Mouse (Mus musculus) heart, embryonic 15.5 days (tissue): ENCODE results near the gene Cacna2d4. TPM values are rescaled to one million over a fixed set of nuclear protein-coding genes. Genes with fewer than 3 reads are reported as not detected.
"Not testable (repeated sequence)": the region's sequence is repeated elsewhere in the genome, so short reads cannot be mapped to it uniquely, and the experiment has no call there.

ENCODE experiments used
- ATAC-seq: fragments of 200-750 bp; cut with Nextera tagmentation; replicated peaks from 2 replicates; pipeline ENCODE4 v1.8.0; 2017; ENCODE audit warnings: low read depth, moderate TSS enrichment; ENCODE audit not compliant: insufficient number of reproducible peaks, insufficient read depth, low FRiP score
- H3K27ac ChIP-seq: fragments of 300-500 bp; sonication (generic); 2 replicates; pipeline ENCODE4 v1.5.1; 2015; ENCODE audit warnings: mild to moderate bottlenecking, inconsistent platforms
- H3K27me3 ChIP-seq: fragments of 300-500 bp; sonication (generic); 2 replicates; pipeline ENCODE4 v1.6.1; 2015; ENCODE audit warnings: inconsistent platforms
- H3K36me3 ChIP-seq: fragments of 300-500 bp; sonication (generic); 2 replicates; pipeline ENCODE4 v1.6.1; 2015; ENCODE audit warnings: mild to moderate bottlenecking, inconsistent platforms
- H3K4me1 ChIP-seq: fragments of 300-500 bp; sonication (generic); replicated peaks from 2 replicates; pipeline ENCODE4 v1.6.1; 2015; ENCODE audit warnings: inconsistent platforms
- H3K4me2 ChIP-seq: fragments of 300-500 bp; sonication (generic); 2 replicates; pipeline ENCODE4 v1.6.1; 2015; ENCODE audit warnings: inconsistent platforms, mild to moderate bottlenecking, moderate library complexity
- H3K4me3 ChIP-seq: fragments of 300-500 bp; sonication (generic); 2 replicates; pipeline ENCODE4 v1.5.1; 2015; ENCODE audit warnings: mild to moderate bottlenecking, inconsistent platforms
- H3K9ac ChIP-seq: fragments of 300-500 bp; sonication (generic); 2 replicates; pipeline ENCODE4 v1.6.1; 2015; ENCODE audit warnings: mild to moderate bottlenecking, inconsistent platforms
- H3K9me3 ChIP-seq: fragments of 300-500 bp; sonication (generic); replicated peaks from 2 replicates; pipeline ENCODE4 v1.6.1; 2016; ENCODE audit warnings: inconsistent platforms
- WGBS: fragments of 180-500 bp; shearing (Covaris S2); methylation state at CpG from one replicate; pipeline ENCODE4 v1.1.7; 2015; ENCODE audit warnings: mixed read lengths; 5-methylcytosine and 5-hydroxymethylcytosine counted together
- polyA plus RNA-seq: library from polyadenylated mRNA; unstranded; fragments of >200 nt; fragmentation: Nextera tagmentation; extraction: Ambion mirVana; gene quantifications from 2 replicates; pipeline ENCODE4 v1.2.1, GENCODE M21; 2015

The Cacna2d4 gene
- polyA plus RNA-seq, 1 experiment from 2014 or later: not detected

DNA sequence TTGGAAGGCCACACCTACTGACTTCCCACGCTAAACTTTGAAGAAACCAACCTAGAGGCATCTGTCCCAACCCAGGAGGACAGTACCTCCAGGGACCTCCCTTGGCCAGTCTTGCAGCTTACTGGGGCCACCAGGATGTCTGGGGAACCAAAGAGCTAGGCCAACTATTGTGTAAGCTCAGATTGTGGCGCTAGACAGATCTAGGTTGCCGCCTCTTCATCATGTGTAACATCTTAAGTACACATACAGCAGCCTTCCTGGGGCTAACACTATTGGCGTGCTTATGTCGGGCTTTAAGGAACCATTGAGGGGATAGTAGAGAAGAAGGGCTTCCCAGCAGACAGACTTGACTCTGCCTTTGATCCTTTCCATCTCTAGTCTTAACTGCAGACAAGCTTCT, 111.5 kb downstream of the Cacna2d4 start:
- H3K4me1 ChIP-seq: peaks cover 10% of the 10 kb centered on the region
- ATAC-seq: no peak
- no peak overlapping the region for H3K4me3 ChIP-seq
- 75% methylated on average over 5 of the region's 5 CpGs for WGBS
- H3K27me3 ChIP-seq: no peaks in the 10 kb centered on the region
- H3K36me3 ChIP-seq: no peaks in the 10 kb centered on the region
- no peak overlapping the region for H3K9ac ChIP-seq
- H3K4me2 ChIP-seq: no peak overlapping the region
- no peaks in the 10 kb centered on the region for H3K9me3 ChIP-seq
- H3K27ac ChIP-seq: no peak overlapping the region

DNA sequence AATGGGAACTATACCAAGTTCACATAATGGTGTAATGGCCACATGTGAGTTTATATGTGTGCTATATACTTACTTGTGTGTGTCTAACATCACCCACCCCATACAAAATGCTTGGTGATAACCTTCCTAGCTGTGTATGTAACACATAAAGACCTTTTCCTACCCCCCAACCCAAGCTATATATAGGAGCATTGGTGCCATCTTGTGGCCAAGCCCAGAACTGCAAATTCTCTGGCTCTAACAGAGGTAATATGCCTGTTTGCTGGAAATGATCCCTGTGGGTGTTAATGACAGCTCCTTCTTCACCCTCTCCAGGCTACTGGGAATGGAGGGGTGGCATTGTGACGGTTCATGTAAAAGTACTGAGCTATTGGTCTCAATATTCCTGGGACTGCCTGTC, 111.9 kb downstream of the Cacna2d4 start:
- Histone ChIP-seq H3K9ac (no peak overlapping the region), H3K27me3 (no peaks in the 10 kb centered on the region), H3K9me3 (no peaks in the 10 kb centered on the region), H3K4me3 (no peak overlapping the region), H3K4me1 (peaks cover 10% of the 10 kb centered on the region), H3K4me2 (no peak overlapping the region), H3K27ac (no peak overlapping the region), H3K36me3 (peaks cover under 1% of the 10 kb centered on the region; the same call in 1 of the 2 replicates)
- no peak for ATAC-seq
- 0% methylated on average over 1 of the region's 1 CpGs for WGBS

DNA sequence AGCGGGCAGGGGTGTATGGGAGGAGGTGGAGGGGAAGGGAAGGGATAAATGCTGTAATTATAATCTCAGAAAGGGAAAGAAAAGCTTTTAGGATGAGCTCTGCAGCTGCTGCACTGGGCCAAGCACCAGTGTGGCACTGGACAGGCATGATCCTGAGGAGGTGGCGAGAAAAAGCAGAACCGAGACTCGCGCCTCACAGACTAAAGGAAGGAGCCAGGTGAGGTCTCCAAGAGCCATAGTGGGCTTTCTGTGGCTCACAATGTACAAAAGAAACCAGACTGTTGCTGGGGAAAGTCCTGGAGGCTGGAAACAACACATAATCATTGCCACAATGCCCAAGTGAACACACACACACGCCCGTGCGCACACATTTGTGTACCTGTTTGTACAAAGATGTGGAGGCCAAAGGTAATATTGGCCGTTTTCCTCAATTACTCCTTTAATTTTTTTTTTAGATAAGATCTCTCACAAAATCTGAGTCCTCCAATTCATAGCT, 114.4 kb downstream of the Cacna2d4 start:
- Histone ChIP-seq H3K36me3 (peaks cover 21% of the 10 kb centered on the region), H3K27me3 (no peaks in the 10 kb centered on the region), H3K4me3 (no peak overlapping the region), H3K9me3 (no peaks in the 10 kb centered on the region), H3K4me1 (peaks cover 10% of the 10 kb centered on the region), H3K4me2 (no peak overlapping the region), H3K27ac (no peak overlapping the region), H3K9ac (no peak overlapping the region)
- no peak for ATAC-seq
- 78% methylated on average over 9 of the region's 9 CpGs for WGBS

DNA sequence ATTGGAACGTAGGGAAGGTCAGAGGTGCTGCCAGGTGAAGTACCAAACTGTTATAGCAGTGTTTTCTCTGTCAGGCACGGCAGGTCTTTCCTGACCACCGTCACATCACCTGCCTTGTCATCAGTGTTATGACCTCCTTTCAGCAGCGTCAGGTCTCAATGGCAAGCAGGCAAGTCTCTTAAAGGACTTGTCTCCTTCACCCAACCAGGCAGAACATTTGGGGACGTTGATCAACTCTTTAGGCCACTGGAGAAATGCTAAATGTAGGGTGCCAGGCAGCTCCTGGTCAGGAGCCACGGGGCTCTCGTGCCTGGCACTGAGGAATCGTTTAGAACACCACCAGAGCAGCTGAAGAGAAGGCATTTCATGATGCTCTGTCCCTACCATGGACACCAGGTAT, 115.3 kb downstream of the Cacna2d4 start:
- Histone ChIP-seq H3K27me3 (no peaks in the 10 kb centered on the region), H3K9ac (no peak overlapping the region), H3K4me2 (no peak overlapping the region), H3K4me3 (no peak overlapping the region), H3K36me3 (peaks cover 28% of the 10 kb centered on the region), H3K9me3 (no peaks in the 10 kb centered on the region), H3K4me1 (peaks cover 10% of the 10 kb centered on the region), H3K27ac (no peak overlapping the region)
- no peak for ATAC-seq
- 66% methylated on average over 8 of the region's 8 CpGs for WGBS

DNA sequence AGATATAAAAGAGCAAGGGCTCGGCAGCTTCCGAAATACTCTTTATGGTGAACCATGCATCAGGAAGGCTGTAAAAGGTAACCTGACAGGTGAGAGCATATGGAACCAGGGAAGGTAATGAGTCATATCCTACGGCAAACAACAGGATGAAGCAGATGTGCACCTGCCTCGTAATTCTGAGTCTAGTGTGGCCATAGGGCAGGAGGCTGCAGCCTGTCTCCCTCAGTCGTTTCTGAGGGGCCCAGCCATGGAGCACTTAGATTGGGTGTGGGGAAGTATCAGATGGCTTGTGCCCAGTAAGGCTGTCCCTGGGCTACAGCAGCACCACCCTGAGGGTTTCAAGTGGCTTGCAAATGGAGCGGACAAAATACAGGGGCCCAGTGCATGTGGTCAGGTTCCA, 116.2 kb downstream of the Cacna2d4 start:
- Histone ChIP-seq H3K9me3 (no peaks in the 10 kb centered on the region), H3K4me3 (no peak overlapping the region), H3K27me3 (no peaks in the 10 kb centered on the region), H3K27ac (no peak overlapping the region), H3K36me3 (peaks cover 34% of the 10 kb centered on the region), H3K4me2 (no peak overlapping the region), H3K9ac (no peak overlapping the region), H3K4me1 (peaks cover 10% of the 10 kb centered on the region)
- no peak for ATAC-seq
- WGBS: 69% methylated on average over 6 of the region's 6 CpGs

DNA sequence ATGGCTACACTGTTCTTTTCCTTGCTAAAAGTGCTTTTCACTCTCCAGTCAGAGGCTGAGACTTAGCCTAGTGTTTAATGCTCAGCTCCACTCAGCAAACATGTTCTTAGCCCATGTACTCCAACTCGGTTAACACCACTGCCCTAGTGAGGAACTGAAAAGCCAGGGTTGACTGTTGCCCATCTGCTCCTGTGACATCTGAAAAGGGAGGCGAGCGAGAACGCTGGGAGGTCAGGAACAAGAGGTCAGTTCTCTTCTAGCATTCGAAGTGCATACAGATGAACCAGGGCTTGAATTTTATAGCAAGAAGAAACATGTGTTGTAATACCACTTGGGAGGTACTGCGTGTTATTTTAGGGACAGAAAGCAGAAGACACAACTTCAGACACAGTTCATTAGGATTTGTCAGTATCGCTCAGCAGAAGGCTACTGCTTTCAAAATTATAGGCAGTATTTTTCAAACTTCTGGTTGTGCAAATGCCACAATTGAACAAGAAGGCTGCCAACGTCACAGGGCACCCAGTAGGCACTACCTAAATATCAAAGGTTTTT, 121.8 kb downstream of the Cacna2d4 start:
- no peak overlapping the region for H3K9ac ChIP-seq
- WGBS: 90% methylated on average over 8 of the region's 8 CpGs
- ATAC-seq: no peak
- H3K4me2 ChIP-seq: no peak overlapping the region
- H3K27me3 ChIP-seq: no peaks in the 10 kb centered on the region
- no peak overlapping the region for H3K27ac ChIP-seq
- no peaks in the 10 kb centered on the region for H3K9me3 ChIP-seq
- 0 out of 2 replicates have a peak, but pooled peaks cover 5% of the 10 kb centered on the region for H3K4me1 ChIP-seq
- peaks cover 63% of the 10 kb centered on the region for H3K36me3 ChIP-seq
- H3K4me3 ChIP-seq: no peak overlapping the region

DNA sequence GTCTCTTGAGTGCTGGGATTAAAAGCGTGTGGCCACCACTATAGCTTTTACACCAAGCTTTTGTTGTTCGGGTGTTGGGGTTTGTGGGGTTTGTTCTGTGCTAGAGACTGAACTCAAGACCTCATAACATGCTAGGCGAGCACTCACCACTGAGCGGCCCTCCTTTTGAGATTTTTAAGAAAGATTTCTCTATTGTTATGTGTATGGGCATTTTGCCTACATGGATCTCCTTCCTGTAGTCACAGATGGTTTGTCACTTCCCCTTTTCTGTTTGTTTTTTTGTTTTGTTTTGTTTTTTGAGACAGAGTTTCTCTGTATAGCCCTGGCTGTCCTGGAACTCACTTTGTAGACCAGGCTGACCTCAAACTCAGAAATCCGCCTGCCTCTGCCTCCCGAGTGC, 123.9 kb downstream of the Cacna2d4 start:
- H3K36me3 ChIP-seq: peaks cover 55% of the 10 kb centered on the region
- not testable (repeated sequence) for H3K27me3 ChIP-seq, H3K9me3 ChIP-seq, H3K4me3 ChIP-seq, H3K27ac ChIP-seq, H3K4me1 ChIP-seq, H3K9ac ChIP-seq, H3K4me2 ChIP-seq, ATAC-seq
- WGBS: 92% methylated on average over 6 of the region's 6 CpGs

DNA sequence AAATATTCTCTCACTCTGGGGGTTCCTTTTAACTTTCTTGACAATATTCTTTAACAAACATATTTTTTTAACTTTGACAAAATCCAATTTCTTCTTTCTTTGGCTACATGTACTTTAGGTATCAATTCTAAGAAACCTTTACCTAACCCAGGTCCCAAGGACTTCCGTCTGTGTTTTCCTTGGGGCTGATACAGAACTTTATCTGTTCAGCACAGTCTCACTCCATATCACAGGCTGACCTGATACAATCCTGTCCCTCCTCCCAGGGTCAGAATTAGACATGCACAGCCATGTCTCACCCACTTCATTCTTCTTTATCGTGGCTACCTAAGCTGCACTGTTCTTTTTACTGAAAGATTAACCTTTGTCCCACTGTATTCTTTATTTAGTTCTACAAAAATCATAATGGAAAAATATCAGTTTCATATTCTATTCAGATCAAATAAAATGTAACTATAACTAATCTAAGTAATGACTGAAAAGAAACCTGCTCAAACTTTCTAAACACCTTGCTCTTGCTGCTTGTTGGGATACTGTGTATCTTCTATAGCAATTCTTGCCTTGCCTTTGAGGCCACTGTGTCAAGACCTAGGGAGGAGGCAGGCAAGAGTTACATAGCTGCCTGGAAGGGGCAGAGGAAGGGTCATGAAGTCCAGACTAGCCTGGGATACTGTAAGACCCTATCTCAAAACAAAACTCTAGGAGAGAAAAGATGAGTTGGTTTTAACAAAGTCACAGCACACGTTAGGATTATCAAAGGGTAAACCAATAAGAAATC, 124.8 kb downstream of the Cacna2d4 start:
- no peak overlapping the region for H3K27ac ChIP-seq
- H3K4me1 ChIP-seq: 0 out of 2 replicates have a peak, but pooled peaks cover 5% of the 10 kb centered on the region
- no peaks in the 10 kb centered on the region for H3K9me3 ChIP-seq
- H3K4me2 ChIP-seq: no peak overlapping the region
- H3K9ac ChIP-seq: no peak overlapping the region
- H3K4me3 ChIP-seq: no peak overlapping the region
- no peak for ATAC-seq
- H3K36me3 ChIP-seq: peaks cover 54% of the 10 kb centered on the region
- 75% methylated on average over 3 of the region's 3 CpGs for WGBS
- no peaks in the 10 kb centered on the region for H3K27me3 ChIP-seq

DNA sequence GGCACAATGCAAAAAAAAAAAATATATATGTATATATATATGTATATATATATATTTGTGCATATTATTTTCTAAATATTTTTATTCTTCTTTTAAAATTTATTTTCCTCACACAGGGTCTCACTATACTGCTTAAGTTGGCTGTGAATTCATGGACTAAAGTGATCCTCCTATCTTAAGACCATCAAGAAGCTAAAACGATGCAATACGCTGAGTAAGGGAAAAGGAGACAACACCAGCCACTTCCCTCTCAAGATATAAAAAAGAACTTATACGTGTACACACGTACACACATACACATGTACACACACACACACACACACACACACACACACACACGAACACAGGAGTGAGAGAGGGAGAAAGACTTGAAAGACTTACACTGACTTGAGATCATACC, 127.3 kb downstream of the Cacna2d4 start:
- Histone ChIP-seq H3K4me3 (no peak overlapping the region), H3K4me2 (no peak overlapping the region), H3K36me3 (peaks cover 38% of the 10 kb centered on the region), H3K9me3 (no peaks in the 10 kb centered on the region), H3K27me3 (no peaks in the 10 kb centered on the region), H3K9ac (no peak overlapping the region), H3K27ac (no peak overlapping the region), H3K4me1 (0 out of 2 replicates have a peak, but pooled peaks cover 5% of the 10 kb centered on the region)
- no peak for ATAC-seq
- 88% methylated on average over 5 of the region's 5 CpGs for WGBS

DNA sequence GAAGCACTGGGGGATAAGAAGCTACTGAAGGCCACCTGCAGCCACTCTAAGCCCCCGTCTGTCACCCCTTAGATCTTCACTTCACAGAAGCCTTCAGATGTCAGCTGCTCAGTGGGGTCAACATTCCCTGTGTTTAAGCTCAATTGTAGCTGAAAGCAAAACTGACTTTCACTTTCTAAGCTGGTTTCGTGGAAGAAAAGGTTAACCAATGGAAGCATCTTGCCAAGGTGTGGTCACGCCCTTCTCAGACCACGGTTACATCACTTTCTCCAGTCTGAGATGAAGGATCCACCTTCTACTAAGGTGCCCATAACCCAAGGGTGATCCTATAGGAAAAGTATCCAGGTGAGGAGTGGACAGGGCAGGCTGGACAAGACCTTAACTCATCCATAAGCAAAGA, 130.5 kb downstream of the Cacna2d4 start:
- not testable (repeated sequence) for H3K4me3 ChIP-seq, H3K27me3 ChIP-seq, ATAC-seq, H3K4me2 ChIP-seq, H3K9me3 ChIP-seq, H3K27ac ChIP-seq, H3K4me1 ChIP-seq, H3K9ac ChIP-seq
- WGBS: 70% methylated on average over 4 of the region's 4 CpGs
- H3K36me3 ChIP-seq: peaks cover 28% of the 10 kb centered on the region

DNA sequence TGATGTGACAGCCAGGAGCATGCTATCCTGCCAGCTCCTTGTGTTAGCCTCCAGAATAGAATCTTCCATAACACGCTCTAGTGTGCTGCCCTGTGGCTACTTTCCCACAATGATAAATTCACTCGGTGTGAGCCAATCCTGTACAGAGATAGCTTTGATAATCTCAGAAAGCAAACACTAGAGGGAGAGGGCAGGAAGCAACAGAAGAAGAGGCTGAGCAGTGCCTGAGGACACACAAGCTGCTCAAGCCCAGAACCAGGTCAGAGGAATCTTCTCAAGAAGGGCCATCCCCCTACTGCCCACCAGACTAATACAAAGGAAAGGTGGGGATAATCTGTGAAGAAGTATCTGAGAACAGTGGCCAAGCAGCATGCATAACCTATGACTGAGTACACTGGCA, 131.1 kb downstream of the Cacna2d4 start:
- Histone ChIP-seq H3K27ac (no peak overlapping the region), H3K4me3 (no peak overlapping the region), H3K36me3 (peaks cover 27% of the 10 kb centered on the region), H3K9me3 (no peaks in the 10 kb centered on the region), H3K4me2 (no peak overlapping the region), H3K27me3 (no peaks in the 10 kb centered on the region), H3K4me1 (peaks cover 8% of the 10 kb centered on the region), H3K9ac (no peak overlapping the region)
- WGBS: 56% methylated on average over 2 of the region's 2 CpGs
- no peak for ATAC-seq

DNA sequence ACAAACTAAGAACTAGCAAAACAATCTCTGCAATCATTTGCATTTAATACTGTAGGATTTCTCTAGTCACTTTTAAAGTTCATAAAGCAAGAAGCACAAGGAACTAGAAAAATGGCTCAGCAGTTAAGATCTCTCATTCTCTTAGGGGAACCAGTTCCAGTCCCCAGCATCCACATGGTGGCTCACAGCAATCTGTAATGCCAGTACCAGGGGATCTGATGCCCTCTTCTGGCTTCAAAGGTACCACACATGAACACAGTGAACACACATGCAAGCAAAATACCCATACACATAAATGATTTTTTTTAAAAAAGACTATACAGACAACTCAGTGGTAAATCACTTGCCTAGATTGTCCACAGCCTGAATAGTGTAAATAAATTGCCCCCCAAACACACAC, 135.3 kb downstream of the Cacna2d4 start:
- H3K4me2 ChIP-seq: no peak overlapping the region
- no peak overlapping the region for H3K27ac ChIP-seq
- ATAC-seq: no peak
- no peaks in the 10 kb centered on the region for H3K27me3 ChIP-seq
- H3K4me1 ChIP-seq: peaks cover 13% of the 10 kb centered on the region
- H3K9ac ChIP-seq: no peak overlapping the region
- no peaks in the 10 kb centered on the region for H3K9me3 ChIP-seq
- H3K36me3 ChIP-seq: peaks cover 11% of the 10 kb centered on the region
- H3K4me3 ChIP-seq: no peak overlapping the region
